Mouse (Mus musculus): ENCODE data around the gene Hyal3. TPM values are rescaled to one million over a fixed set of nuclear protein-coding genes. Genes with fewer than 3 reads are reported as not detected.

The Hyal3 gene
- polyA plus RNA-seq, 1 experiment from 2014 or later = 0.82 TPM

DNA sequence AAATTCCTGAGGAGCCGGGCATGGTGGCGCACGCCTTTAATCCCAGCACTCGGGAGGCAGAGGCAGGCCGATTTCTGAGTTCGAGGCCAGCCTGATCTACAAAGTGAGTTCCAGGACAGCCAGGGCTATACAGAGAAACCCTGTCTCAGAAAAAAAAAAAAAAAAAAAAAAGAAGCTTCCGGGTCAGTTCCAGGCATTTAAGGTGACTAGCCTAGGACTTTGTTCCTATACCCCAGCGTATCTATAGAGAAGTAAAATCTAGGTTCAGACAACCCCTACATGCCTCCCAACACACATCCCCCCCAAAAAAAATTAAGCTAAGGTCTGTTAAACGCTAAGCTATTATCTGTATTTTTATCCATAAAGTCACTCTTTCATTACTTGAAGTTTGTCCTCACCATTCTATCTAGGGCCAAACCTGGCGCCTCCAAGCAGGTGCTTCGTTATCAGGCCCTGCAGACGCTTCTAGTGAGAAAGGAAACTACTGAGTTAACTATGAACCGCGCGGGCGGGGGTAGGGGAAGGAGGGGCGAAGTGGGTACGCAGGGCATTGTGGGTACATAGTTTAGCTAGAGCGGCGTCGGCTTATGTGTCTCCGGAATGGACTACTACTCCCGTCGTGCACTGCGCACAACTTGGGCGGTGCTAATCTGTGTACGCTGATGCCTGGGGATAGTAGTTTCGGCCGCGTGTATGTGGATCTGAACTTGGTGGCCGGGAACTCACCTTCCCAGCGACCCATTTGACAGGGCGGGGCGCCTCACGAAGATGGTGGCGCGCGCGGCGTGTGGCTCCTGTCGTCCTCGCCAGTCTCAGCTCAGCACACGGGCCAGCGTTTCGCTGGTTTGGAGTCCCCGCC, 6.6 kb downstream of the Hyal3 start, which contains the start of gene Ifrd2:
Gene Ifrd2, plus strand, starts transcription at position 669 of the 859 bp plus-strand sequence.
- Histone ChIP-seq H3K9ac (peak within 1 kb of the TSS; percentile 89), H3K9me3 (replicated peaks) (no peaks in the 10 kb centered on the region), H3K36me3 (peaks cover 65% of the 10 kb centered on the region), H3K4me1 (replicated peaks) (peaks cover 82% of the 10 kb centered on the region), H3K4me3 (replicated peaks) (peak within 1 kb of the TSS; percentile 80), H3K4me2 (peak within 1 kb of the TSS; percentile 85), H3K27me3 (no peaks in the 10 kb centered on the region), H3K27ac (peak within 1 kb of the TSS; percentile 99)
- ATAC-seq (ENCODE audit: low read depth) = peak; percentile 91
- 7% methylated on average over 46 of the region's 46 CpGs for WGBS (ENCODE audit: insufficient replicate concordance)
- peak; percentile 99 for DNase-seq

DNA sequence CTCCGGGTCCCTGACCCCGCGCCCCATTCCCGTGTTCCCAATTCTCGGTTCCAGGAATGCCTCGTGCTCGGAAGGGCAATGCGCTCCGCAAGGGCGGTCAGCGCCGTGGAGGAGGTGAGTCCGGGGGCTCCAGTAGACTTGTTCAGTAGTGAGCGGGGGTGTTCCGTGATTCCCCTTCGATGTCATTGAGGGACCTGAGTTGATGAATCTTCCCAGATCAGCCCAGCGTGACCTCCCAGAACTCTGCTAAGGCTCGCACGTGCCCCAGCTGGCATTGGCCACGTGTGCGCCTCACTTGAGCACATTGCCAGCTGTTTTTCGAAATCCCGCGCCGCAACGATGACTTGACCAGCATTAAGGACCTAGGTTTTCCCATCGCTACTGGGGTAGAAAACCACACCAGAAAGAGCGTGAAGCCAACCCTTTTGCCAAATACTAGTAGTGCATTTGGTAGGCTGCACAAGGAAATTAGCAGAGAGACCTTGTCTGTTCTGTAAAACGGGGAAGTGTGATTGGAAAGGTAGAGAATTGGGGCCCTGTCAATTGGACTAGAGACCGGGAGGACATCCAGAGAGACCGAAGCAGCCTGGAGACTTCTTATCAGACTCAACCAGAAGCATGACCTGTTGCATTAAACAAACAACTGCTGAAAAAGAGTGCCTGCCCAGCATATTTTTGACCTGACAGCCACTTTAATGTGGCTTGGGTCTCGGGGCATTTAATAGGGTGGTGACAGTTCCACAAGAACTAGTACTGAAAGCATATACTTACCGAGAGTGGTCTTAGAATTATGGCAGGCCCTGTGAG, 7.4 kb downstream of the Hyal3 start:
- peak; percentile 13 for ATAC-seq (ENCODE audit: low read depth)
- Histone ChIP-seq H3K4me3 (replicated peaks) (peak overlapping the region; percentile 80), H3K9me3 (replicated peaks) (no peaks in the 10 kb centered on the region), H3K27me3 (no peaks in the 10 kb centered on the region), H3K4me2 (peak overlapping the region; percentile 85), H3K36me3 (peaks cover 70% of the 10 kb centered on the region), H3K9ac (peak overlapping the region; percentile 89), H3K27ac (peak overlapping the region; percentile 99), H3K4me1 (replicated peaks) (peaks cover 73% of the 10 kb centered on the region)
- peak; percentile 70 for DNase-seq
- WGBS (ENCODE audit: insufficient replicate concordance) = 1% methylated on average over 33 of the region's 33 CpGs

DNA sequence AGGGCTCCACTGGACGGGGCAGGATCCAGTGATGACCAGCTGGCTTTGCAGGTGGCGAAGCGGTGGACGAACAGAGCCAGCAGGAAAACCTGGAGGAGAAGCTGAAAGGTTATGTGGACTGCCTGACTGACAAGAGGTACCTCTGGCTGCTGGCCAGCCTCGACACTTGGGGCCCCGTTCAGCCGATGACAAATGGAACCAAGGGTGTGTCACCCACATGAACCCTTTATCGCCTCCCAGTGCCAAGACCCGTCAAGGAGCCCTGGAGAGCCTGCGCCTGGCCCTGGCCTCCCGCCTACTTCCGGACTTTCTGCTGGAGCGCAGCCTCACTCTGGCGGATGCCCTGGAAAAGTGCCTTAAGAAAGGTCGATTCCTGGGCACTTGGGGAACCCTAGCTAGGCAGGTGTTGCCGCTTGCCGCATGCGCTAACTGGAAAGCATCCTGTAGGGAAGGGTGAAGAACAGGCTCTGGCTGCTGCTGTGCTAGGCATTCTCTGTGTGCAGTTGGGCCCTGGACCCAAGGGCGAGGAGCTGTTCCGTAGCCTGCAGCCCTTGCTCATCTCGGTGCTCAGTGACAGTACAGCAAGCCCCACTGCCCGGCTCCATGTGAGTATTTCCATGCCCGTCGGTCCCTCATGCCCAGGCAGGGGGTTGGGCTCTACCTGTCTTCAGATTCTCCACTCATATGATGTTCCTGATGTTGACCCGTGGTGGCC, 9.6 kb downstream of the Hyal3 start:
- no peaks in the 10 kb centered on the region for H3K9me3 ChIP-seq (replicated peaks)
- peak overlapping the region; percentile 85 for H3K4me2 ChIP-seq
- 69% methylated on average over 25 of the region's 25 CpGs for WGBS (ENCODE audit: insufficient replicate concordance)
- no peaks in the 10 kb centered on the region for H3K27me3 ChIP-seq
- DNase-seq (peak; percentile 67), ATAC-seq (ENCODE audit: low read depth) (peak; percentile 20; the same call in 1 of the 2 replicates)
- peaks cover 59% of the 10 kb centered on the region for H3K4me1 ChIP-seq (replicated peaks)
- H3K9ac ChIP-seq = peak overlapping the region; percentile 89
- peaks cover 70% of the 10 kb centered on the region for H3K36me3 ChIP-seq
- peak overlapping the region; percentile 80 for H3K4me3 ChIP-seq (replicated peaks)
- H3K27ac ChIP-seq = peak overlapping the region; percentile 99

DNA sequence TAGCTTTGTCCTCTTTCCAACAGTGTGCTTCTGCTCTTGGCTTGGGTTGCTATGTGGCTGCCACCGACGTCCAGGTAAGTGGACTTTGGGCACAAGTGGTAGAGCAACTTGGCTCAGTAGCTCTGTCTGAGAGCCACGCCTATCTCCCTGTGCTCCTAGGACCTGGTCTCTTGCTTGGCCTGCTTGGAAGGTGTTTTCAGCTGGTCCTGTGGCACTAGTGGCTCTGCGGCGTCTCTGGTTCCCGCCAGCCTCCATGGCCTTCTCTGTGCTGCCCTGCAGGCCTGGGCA, 10.1 kb downstream of the Hyal3 start:
- WGBS (ENCODE audit: insufficient replicate concordance) = 90% methylated on average over 6 of the region's 6 CpGs
- Histone ChIP-seq H3K4me3 (replicated peaks) (peak overlapping the region; percentile 80), H3K9ac (peak overlapping the region; percentile 89), H3K4me1 (replicated peaks) (peaks cover 54% of the 10 kb centered on the region), H3K27me3 (no peaks in the 10 kb centered on the region), H3K36me3 (peaks cover 67% of the 10 kb centered on the region), H3K4me2 (peak overlapping the region; percentile 85), H3K27ac (peak overlapping the region; percentile 99), H3K9me3 (replicated peaks) (no peaks in the 10 kb centered on the region)
- DNase-seq (no peak), ATAC-seq (ENCODE audit: low read depth) (no peak)

DNA sequence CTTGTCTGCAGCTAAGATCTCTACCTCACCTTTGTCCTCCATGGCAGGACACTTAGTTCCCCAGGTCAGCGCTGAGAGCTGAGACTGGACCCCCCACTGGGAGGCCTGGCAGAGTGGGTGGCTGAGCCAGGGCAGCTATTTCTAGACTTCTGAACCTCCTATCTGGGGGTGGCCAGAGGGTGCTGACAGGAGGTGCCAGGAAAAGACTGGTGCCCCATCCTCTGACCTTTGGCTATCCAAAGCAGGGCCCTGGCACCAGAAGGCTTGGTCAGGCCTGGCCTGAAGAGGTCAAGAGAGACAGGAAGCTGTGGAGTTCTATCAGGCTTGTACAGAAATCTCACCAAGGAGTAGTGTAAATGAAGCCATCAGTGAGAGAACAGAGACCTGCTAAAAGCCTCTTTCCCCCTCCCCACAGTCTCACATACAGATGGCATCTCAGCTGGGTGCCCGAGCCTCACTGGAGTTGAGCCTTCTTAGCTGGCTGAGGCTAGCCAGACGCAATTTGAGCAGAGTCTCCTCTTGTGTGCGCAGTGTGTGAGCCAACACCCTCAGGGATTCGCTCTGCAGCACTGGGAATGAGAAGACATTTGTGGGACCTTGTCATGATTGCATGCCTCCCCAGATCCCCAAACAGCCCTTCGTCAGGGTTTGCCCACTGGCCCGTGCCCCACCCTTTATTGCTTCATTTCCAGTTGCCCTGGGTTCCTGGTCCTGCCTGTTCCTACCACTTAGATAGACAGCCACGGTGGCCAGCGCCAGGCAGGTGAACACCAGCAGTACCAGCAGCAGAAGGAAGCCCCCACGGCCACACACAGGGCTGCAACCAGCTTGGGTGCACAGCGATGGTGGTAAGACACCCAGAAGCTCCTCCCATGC, 12.7 kb downstream of the Hyal3 start:
- Histone ChIP-seq H3K9me3 (replicated peaks) (no peaks in the 10 kb centered on the region), H3K4me3 (replicated peaks) (no peak overlapping the region), H3K4me2 (no peak overlapping the region), H3K27me3 (peaks cover under 1% of the 10 kb centered on the region; the same call in 1 of the 2 replicates), H3K4me1 (replicated peaks) (peaks cover 59% of the 10 kb centered on the region), H3K27ac (peak overlapping the region; percentile 40; the same call in 1 of the 2 replicates), H3K9ac (no peak overlapping the region), H3K36me3 (peaks cover 71% of the 10 kb centered on the region)
- WGBS (ENCODE audit: insufficient replicate concordance) = 86% methylated on average over 11 of the region's 11 CpGs
- no peak for DNase-seq
- ATAC-seq (ENCODE audit: low read depth) = no peak

DNA sequence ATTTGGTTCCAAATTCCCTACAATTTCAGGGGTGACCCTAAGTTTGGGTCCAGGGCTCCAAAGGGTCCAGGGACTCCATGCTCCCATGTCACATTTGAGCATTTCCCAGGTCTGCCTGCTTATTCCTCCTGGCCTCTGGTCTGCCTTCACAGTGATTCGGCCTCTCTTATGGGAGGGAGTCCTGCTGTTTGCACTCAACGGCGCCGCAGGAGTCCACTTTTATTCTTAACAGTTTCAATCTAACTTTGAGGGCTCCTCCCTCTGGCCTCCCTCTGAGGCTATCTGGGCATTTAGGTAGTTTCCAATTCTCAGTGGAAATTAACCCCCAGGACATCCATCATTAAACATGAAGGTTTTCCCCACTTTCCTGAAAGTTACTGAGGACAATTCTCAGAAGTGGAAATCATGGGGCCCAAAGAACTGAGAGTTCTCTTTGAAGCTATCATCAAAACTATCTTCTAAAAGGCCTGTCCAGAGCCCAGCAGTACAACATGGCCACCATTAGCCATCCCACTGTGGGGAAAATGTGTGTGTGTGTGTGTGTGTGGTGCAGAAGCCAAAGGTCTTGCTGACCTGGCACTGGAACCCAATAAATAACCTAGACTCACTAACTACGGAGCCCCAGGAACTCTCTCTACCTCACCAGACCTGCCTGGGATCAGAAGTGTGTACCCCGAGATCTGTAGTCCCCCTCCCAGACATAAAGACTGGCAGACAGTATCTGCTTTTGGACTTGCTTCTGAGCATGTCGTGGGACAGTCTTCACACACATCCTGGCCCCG, 13.9 kb downstream of the Hyal3 start:
- 81% methylated on average over 8 of the region's 8 CpGs for WGBS (ENCODE audit: insufficient replicate concordance)
- no peak overlapping the region for H3K9ac ChIP-seq
- ATAC-seq (ENCODE audit: low read depth) (no peak), DNase-seq (no peak)
- H3K36me3 ChIP-seq = peaks cover 62% of the 10 kb centered on the region
- H3K4me2 ChIP-seq = no peak overlapping the region
- no peak overlapping the region for H3K27ac ChIP-seq
- H3K4me3 ChIP-seq (replicated peaks) = no peak overlapping the region
- H3K4me1 ChIP-seq (replicated peaks) = peaks cover 59% of the 10 kb centered on the region
- H3K9me3 ChIP-seq (replicated peaks) = no peaks in the 10 kb centered on the region
- H3K27me3 ChIP-seq = peaks cover 12% of the 10 kb centered on the region

DNA sequence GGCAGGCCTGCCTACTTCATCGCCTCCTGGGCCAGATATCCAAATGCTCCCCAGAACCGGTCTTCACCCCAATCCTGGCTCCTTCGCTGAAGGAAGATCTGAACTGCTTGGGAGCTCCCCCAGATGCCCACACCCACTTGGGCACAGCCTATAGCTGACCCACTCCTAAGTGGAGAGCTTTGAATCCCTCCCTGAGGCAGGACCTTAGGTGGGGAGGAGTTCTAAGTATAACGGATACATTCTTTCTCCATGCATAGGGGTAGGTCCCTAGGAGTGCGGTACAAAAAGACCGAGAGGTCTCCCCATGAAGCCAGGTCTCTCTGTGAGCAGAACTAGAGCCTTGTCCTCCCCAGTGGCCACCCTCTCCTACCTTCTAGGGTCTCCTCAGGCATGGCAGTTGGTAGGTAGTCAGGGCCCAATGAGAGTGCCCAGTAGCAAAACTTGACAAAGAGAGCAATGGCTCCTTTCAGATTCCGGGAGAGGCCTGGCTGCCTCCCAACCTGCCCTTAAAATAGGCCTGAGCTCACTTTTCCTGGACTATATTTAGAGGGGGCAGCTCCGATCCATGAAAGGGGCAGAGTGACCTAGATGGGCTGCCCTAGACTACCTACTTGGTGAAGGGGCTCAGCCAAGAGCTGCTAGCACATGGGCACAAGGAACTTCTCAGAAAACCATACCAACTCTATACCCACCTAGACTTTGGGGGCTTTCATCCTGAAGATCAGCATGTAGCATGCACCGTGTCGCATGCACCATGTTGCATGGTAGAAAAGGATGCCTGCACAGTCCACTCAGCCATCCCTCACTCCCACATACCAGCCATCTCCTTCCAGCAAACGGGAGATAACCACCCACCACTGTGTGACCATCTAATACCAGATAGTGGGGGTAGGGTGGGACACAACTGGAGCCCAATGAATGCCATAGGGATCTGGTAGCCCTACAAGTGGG, 16.3 kb downstream of the Hyal3 start:
- H3K4me2 ChIP-seq = no peak overlapping the region
- H3K9ac ChIP-seq = no peak overlapping the region
- H3K27me3 ChIP-seq = peaks cover 31% of the 10 kb centered on the region
- ATAC-seq (ENCODE audit: low read depth) = no peak
- peaks cover 47% of the 10 kb centered on the region for H3K4me1 ChIP-seq (replicated peaks)
- no peak overlapping the region for H3K27ac ChIP-seq
- DNase-seq = no peak
- 77% methylated on average over 11 of the region's 11 CpGs for WGBS (ENCODE audit: insufficient replicate concordance)
- H3K9me3 ChIP-seq (replicated peaks) = no peaks in the 10 kb centered on the region
- H3K36me3 ChIP-seq = peaks cover 38% of the 10 kb centered on the region
- no peak overlapping the region for H3K4me3 ChIP-seq (replicated peaks)

DNA sequence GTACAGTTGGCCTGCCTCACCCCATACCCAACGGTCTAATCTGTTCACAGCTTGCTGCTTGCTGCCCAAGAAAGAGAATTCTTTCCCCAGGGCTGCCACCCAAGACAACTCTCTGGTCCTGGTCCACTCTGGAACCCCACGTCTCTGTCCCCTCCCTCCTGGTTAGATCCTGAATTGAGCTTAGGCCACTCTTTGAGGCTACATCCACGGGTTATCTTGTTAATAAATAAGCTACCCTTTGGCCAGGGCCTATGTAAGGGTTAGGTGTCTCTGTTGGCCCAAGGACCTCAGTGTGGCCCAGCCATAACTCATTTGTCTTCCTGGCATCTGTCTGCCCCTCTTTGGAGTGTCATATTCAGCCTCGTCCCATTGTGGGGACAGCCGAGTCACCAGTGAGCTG, 17.8 kb downstream of the Hyal3 start:
- DNase-seq = no peak
- Histone ChIP-seq H3K27me3 (peaks cover 34% of the 10 kb centered on the region), H3K4me2 (no peak overlapping the region), H3K4me1 (replicated peaks) (peaks cover 53% of the 10 kb centered on the region), H3K9me3 (replicated peaks) (no peaks in the 10 kb centered on the region), H3K36me3 (peaks cover 23% of the 10 kb centered on the region), H3K4me3 (replicated peaks) (no peak overlapping the region), H3K27ac (no peak overlapping the region), H3K9ac (no peak overlapping the region)
- no peak for ATAC-seq (ENCODE audit: low read depth)
- WGBS (ENCODE audit: insufficient replicate concordance) = 61% methylated on average over 5 of the region's 5 CpGs

DNA sequence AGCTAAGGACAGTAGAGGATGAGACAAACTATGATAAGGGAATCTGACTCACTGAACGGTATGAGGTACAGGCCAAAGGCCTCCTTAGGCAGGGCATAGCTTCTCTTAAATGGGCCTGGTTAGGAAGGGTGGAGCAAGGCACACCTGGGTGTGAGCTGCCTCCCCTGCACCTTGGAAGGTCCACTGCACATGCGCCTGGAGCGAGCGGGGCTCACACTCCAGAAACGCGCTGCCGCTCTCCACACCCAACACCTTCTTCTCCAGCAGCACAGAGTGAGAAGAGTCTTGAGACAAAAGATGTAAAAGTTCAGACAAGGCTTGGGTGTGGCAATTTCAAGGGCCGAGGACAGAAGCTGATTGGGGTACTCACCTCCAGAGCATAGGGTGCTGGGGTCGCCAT, 18.8 kb downstream of the Hyal3 start:
- Histone ChIP-seq H3K9ac (no peak overlapping the region), H3K4me3 (replicated peaks) (no peak overlapping the region), H3K27me3 (peaks cover 42% of the 10 kb centered on the region), H3K36me3 (peaks cover 13% of the 10 kb centered on the region), H3K4me1 (replicated peaks) (peaks cover 49% of the 10 kb centered on the region), H3K9me3 (replicated peaks) (no peaks in the 10 kb centered on the region), H3K4me2 (no peak overlapping the region), H3K27ac (no peak overlapping the region)
- WGBS (ENCODE audit: insufficient replicate concordance) = 76% methylated on average over 9 of the region's 9 CpGs
- DNase-seq = no peak
- ATAC-seq (ENCODE audit: low read depth) = no peak

All from liver, embryonic 13.5 days (tissue).